Mouse (Mus musculus) kidney, embryonic 15.5 days (tissue): ENCODE results near the gene Ildr1. TPM values are rescaled to one million over a fixed set of nuclear protein-coding genes. Genes with fewer than 3 reads are reported as not detected.

Experiments used
- ATAC-seq: fragments of 200-750 bp; cut with Nextera tagmentation; replicated peaks from 2 replicates; pipeline ENCODE4 v1.8.0; 2017; ENCODE audit warnings: moderate TSS enrichment; ENCODE audit not compliant: low FRiP score
- H3K27ac ChIP-seq: fragments of 300-500 bp; sonication (generic); 2 replicates; pipeline ENCODE4 v1.5.1; 2015; ENCODE audit warnings: mild to moderate bottlenecking, inconsistent platforms
- H3K27me3 ChIP-seq: fragments of 300-500 bp; sonication (generic); 2 replicates; pipeline ENCODE4 v1.6.1; 2015; ENCODE audit warnings: inconsistent platforms
- H3K36me3 ChIP-seq: fragments of 300-500 bp; sonication (generic); 2 replicates; pipeline ENCODE4 v1.6.1; 2015; ENCODE audit warnings: inconsistent platforms
- H3K4me1 ChIP-seq: fragments of 300-500 bp; sonication (generic); 2 replicates; pipeline ENCODE4 v1.6.1; 2015; ENCODE audit warnings: inconsistent platforms
- H3K4me2 ChIP-seq: fragments of 300-500 bp; sonication (generic); 2 replicates; pipeline ENCODE4 v1.6.1; 2015; ENCODE audit warnings: moderate library complexity, mild to moderate bottlenecking, inconsistent platforms
- H3K4me3 ChIP-seq: fragments of 300-500 bp; sonication (generic); replicated peaks from 2 replicates; pipeline ENCODE4 v1.5.1; 2015; ENCODE audit warnings: mild to moderate bottlenecking, inconsistent platforms
- H3K9ac ChIP-seq: fragments of 300-500 bp; sonication (generic); 2 replicates; pipeline ENCODE4 v1.6.1; 2015; ENCODE audit warnings: mild to moderate bottlenecking, inconsistent platforms
- H3K9me3 ChIP-seq: fragments of 300-500 bp; sonication (generic); replicated peaks from 2 replicates; pipeline ENCODE4 v1.6.1; 2016; ENCODE audit warnings: inconsistent platforms
- WGBS: fragments of 180-500 bp; shearing (Covaris S2); methylation state at CpG from one replicate; pipeline ENCODE4 v1.1.7; 2015; ENCODE audit warnings: mixed read lengths; 5-methylcytosine and 5-hydroxymethylcytosine counted together
- polyA plus RNA-seq: library from polyadenylated mRNA; unstranded; fragments of >200 nt; fragmentation: Nextera tagmentation; extraction: Ambion mirVana; gene quantifications from 2 replicates; pipeline ENCODE4 v1.2.1, GENCODE M21; 2015

Gene Ildr1
- polyA plus RNA-seq, 1 experiment from 2014 or later: 4.8 TPM

DNA sequence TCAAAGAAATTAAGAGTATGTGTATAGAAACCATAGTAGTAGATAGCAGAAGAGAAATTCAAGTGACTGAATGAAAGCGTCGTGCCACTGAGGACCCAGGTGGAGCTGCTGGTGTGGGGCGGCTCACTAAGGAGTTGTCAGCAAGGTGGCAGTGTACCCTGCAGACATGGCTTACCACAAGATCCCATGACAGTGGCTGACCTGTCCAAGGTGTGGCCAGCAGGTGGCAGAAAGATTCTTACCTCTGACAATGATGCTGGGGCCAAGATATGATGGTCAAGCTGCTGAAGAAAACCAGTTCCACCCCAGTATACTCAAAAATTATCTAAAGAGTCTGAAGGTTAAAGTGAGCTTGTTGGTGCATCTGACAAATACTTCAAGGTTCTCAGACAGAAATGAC is 41.6 kb downstream of the Ildr1 start:
- H3K27me3 ChIP-seq: no peaks in the 10 kb centered on the region
- no peak overlapping the region for H3K9ac ChIP-seq
- no peaks in the 10 kb centered on the region for H3K9me3 ChIP-seq
- no peaks in the 10 kb centered on the region for H3K4me1 ChIP-seq
- H3K4me2 ChIP-seq: no peak overlapping the region
- H3K4me3 ChIP-seq: no peak overlapping the region
- H3K36me3 ChIP-seq: no peaks in the 10 kb centered on the region
- no peak overlapping the region for H3K27ac ChIP-seq
- WGBS: 91% methylated on average over 3 of the region's 3 CpGs
- ATAC-seq: no peak

DNA sequence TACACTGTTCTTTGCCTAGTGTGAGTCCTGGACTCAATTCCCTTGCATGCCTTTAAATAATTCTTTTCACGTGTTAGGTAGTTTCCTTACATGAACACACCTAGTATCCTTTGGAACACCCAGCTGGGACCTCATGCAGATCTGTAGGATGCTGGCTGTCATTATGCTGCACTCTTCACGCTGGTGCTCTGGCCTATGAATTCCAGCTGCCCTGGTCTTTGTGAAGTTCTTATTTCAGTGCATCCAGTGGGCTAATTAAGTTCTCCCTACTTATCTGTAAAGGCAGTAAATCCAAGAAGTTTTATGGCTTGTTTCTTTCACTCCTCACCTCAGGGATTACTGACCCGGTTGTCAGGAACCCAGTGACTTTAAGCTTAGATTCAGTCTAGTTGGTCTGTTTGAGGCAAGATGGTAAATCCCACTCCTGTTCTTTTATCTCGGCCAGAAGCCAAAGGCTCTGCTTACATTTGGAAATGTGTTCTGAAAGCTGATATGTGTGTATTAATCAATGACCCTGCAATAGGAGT is 45.7 kb downstream of the Ildr1 start:
- H3K4me2 ChIP-seq: no peak overlapping the region
- H3K4me1 ChIP-seq: no peaks in the 10 kb centered on the region
- no peak overlapping the region for H3K9ac ChIP-seq
- H3K9me3 ChIP-seq: no peaks in the 10 kb centered on the region
- H3K27me3 ChIP-seq: no peaks in the 10 kb centered on the region
- no peak overlapping the region for H3K4me3 ChIP-seq
- ATAC-seq: peak; percentile 89
- H3K36me3 ChIP-seq: no peaks in the 10 kb centered on the region
- H3K27ac ChIP-seq: 0 out of 2 replicates have a peak overlapping the region, but pooled peaks have one; percentile 25
- WGBS: 15% methylated on average over 4 of the region's 4 CpGs

DNA sequence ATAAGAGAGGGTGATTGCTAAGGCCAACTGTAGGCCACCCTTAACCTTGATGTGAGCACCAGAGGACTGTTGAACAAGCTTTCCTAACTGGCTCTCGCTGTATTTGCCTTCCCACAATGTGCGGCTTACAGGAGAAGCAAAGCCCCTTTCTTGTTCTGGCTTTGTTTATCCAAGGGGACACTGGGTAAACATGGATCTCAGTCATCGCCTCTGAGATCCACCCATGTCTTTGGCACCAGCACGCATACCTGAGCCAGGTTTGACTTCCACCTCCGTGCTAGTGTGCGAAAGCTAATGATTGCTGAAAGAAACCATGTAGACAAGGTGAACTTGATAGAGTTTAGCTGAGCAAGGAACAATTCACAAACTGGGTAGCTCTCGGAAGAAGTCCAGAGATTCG is 49.8 kb downstream of the Ildr1 start:
- Histone ChIP-seq H3K4me3 (no peak overlapping the region), H3K4me2 (no peak overlapping the region), H3K36me3 (no peaks in the 10 kb centered on the region), H3K27ac (no peak overlapping the region), H3K9me3 (no peaks in the 10 kb centered on the region), H3K9ac (no peak overlapping the region), H3K27me3 (no peaks in the 10 kb centered on the region), H3K4me1 (no peaks in the 10 kb centered on the region)
- no peak for ATAC-seq
- WGBS: 88% methylated on average over 8 of the region's 8 CpGs

DNA sequence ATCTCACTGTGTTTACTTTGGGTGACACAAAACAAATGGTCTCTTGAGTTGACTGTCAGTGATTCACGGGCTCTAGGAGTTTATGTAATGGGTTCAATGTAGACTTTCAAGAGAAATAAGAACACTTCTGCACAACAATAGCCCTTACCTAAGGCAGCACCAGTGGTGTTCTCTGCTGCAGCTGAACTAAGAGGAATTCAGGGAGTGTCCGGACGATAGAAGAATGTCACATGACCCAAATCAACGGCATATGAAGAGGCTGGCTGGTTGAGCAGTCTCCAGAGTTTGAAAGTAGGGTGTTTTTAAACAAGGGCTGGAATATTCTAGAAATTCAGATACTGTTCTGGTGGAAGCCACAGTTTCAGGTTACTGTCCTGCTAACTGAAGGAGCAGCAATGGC is 53.3 kb downstream of the Ildr1 start:
- WGBS: 74% methylated on average over 4 of the region's 4 CpGs
- Histone ChIP-seq H3K9ac (no peak overlapping the region), H3K4me1 (no peaks in the 10 kb centered on the region), H3K27me3 (no peaks in the 10 kb centered on the region), H3K36me3 (no peaks in the 10 kb centered on the region), H3K4me3 (no peak overlapping the region), H3K4me2 (no peak overlapping the region), H3K9me3 (no peaks in the 10 kb centered on the region), H3K27ac (no peak overlapping the region)
- ATAC-seq: no peak

DNA sequence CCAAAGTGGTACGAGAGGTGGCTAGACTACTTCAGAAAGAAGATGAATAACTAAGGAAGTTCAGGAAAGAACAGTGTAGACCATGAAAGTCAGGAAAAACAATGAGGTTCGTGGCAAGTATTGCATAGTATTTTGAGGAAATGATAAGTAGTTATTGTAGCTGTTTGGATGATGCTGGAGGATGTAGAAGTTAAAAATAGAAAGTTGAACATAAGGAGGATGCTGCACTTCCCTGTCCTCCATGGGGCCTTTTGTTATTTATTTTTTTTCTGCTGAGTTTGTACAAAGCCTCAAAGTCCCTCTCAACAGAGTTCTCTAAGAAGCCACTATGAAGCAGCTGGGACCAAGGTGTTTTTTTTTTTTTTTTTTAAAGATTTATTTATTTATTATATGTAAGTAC is 54.0 kb downstream of the Ildr1 start:
- no peak for ATAC-seq
- 47% methylated on average over 2 of the region's 2 CpGs for WGBS

DNA sequence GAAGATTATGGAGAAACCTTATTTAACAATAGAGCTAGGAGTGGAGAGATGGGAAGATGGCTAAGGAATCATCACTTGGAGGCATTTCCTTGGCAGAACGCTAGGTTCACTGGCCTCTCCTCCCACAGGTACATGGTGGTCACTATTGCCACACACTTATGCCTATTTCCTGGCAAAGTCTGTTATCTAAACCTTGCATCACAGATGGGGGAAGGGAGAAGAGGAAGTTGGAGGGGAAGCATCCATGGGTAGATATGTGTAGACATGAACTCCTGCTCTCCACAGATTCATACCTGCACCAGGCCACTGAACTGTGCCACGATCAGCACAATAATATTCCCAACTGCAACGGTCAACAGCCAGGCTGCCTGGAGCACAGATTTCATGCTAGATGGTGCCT is 58.2 kb downstream of the Ildr1 start:
- 88% methylated on average over 3 of the region's 3 CpGs for WGBS
- no peaks in the 10 kb centered on the region for H3K4me1 ChIP-seq

More for the DNA sequence above, 54.0 kb downstream of the Ildr1 start:
- Histone ChIP-seq H3K9me3 (no peaks in the 10 kb centered on the region), H3K4me2 (no peak overlapping the region), H3K4me3 (no peak overlapping the region), H3K27ac (no peak overlapping the region), H3K27me3 (no peaks in the 10 kb centered on the region), H3K4me1 (no peaks in the 10 kb centered on the region), H3K9ac (no peak overlapping the region), H3K36me3 (no peaks in the 10 kb centered on the region)

DNA sequence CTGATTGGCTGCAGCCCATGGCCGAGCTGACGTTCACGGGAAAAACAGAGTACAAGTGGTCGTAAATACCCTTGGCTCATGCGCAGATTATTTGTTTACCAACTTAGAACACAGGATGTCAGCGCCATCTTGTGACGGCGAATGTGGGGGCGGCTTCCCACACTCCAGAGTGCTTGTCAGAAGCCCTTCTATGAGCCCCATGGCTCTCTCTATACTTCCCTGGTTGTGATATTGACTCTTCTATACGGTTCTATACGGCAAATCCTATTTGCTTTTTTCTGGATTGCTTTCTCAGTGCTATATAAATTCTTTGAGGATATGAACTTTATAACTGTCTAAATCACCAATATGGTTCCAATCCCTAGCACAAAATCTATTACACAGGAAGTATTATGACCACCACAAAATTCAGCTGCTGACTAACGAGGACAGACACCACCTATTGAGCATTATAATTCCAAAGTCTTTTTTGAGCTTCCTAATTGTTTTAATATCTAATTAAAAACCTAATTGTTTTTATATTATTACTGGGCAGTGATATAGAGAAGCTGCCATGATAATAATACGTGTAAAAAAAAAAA is 76.5 kb downstream of the Ildr1 start:
- Histone ChIP-seq H3K4me2 (no peak overlapping the region), H3K9me3 (no peaks in the 10 kb centered on the region), H3K9ac (no peak overlapping the region), H3K4me3 (no peak overlapping the region), H3K27ac (no peak overlapping the region), H3K36me3 (no peaks in the 10 kb centered on the region), H3K4me1 (no peaks in the 10 kb centered on the region), H3K27me3 (no peaks in the 10 kb centered on the region)
- ATAC-seq: no peak
- WGBS: 74% methylated on average over 9 of the region's 13 CpGs

More for the DNA sequence above, 58.2 kb downstream of the Ildr1 start:
- no peak for ATAC-seq
- Histone ChIP-seq H3K9ac (no peak overlapping the region), H3K27me3 (no peaks in the 10 kb centered on the region), H3K36me3 (no peaks in the 10 kb centered on the region), H3K9me3 (no peaks in the 10 kb centered on the region), H3K4me3 (no peak overlapping the region), H3K4me2 (no peak overlapping the region), H3K27ac (no peak overlapping the region)

DNA sequence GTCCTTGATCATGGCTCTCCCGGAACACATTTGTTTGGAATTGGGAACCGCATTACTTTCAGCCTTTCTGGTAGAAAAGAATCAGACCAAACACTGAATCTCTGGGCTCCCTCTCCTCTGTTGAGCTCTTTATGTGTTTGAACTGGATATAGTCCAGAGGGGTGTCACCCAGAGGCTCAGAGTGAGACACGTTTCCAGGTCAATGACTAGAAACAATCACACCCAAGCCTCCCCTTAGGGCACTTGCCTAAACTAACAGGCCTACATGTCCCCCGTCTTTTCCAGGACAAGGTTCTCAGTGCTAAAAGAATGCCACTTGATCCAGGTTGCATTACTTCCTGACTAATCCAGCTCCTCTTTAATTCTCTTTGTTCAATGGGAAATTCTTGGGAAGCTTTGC is 77.1 kb downstream of the Ildr1 start:
- H3K4me3 ChIP-seq: no peak overlapping the region
- H3K9me3 ChIP-seq: no peaks in the 10 kb centered on the region
- H3K27ac ChIP-seq: no peak overlapping the region
- H3K36me3 ChIP-seq: no peaks in the 10 kb centered on the region
- 56% methylated on average over 4 of the region's 4 CpGs for WGBS
- H3K4me2 ChIP-seq: no peak overlapping the region
- no peaks in the 10 kb centered on the region for H3K27me3 ChIP-seq
- ATAC-seq: no peak
- no peak overlapping the region for H3K9ac ChIP-seq
- no peaks in the 10 kb centered on the region for H3K4me1 ChIP-seq

DNA sequence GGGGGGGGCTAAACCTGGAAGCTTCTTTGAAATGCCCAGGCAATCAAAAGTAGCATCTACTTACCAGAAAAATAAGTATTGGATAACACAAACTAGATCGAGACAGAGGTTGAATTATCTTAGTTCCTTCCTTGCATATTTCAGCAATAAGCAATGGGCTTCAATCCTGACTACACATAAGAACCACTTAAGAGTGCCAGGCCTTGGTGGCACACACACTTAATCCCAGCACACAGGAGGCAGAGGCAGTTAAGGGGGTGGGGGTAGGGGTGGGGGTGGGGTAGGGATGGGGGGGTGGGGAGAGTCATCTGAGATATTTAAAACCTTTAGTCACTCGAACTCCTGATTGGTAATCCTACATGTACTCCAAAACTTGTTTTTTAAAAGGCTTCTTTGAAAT is 77.5 kb downstream of the Ildr1 start:
- H3K4me1 ChIP-seq: no peaks in the 10 kb centered on the region
- no peaks in the 10 kb centered on the region for H3K27me3 ChIP-seq
- no peak overlapping the region for H3K4me3 ChIP-seq
- no peaks in the 10 kb centered on the region for H3K9me3 ChIP-seq
- H3K4me2 ChIP-seq: no peak overlapping the region
- H3K36me3 ChIP-seq: no peaks in the 10 kb centered on the region
- H3K27ac ChIP-seq: no peak overlapping the region
- no peak for ATAC-seq
- no peak overlapping the region for H3K9ac ChIP-seq
- WGBS: 79% methylated on average over 2 of the region's 2 CpGs

DNA sequence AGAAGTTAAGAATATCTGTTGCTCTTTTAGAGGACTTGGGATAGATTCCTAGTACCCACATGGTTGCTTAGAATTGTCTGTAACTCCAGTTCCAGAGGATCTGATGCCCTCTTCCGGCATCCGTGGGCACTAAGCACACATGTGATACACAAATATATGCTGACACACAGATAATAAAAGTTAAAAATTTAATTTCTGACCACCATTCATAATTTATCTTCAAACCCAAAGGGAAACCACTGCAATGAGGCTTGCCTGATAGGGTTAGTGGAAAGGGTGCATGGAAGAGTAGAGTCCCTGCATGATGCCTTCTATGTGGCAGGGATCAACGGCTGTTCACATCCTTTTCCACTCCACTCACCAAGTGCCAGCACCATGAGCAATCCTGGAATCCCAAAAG is 77.9 kb downstream of the Ildr1 start:
- 93% methylated on average over 3 of the region's 3 CpGs for WGBS
- Histone ChIP-seq H3K4me1 (no peaks in the 10 kb centered on the region), H3K4me3 (no peak overlapping the region), H3K36me3 (no peaks in the 10 kb centered on the region), H3K9me3 (no peaks in the 10 kb centered on the region), H3K27me3 (no peaks in the 10 kb centered on the region), H3K4me2 (no peak overlapping the region), H3K27ac (no peak overlapping the region), H3K9ac (no peak overlapping the region)
- ATAC-seq: no peak

DNA sequence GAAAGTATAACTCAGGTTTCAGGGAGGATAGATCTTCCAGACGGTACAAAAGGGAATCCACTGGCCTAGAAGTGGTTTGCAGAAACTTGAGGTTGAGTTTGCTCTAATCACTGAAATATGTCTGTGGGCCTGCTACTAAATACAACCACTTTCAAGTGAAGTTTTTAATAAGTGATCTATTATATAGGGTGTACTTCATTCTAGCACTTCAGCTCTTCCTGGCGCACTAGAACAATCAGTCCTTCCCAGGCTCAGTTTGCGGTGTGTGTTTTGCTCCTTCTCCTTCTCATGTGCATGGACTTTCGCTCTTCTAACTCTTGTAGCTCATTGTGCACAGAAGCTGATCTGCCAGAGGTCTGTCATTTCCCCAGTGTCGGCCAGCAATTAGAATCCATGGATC is 79.2 kb downstream of the Ildr1 start:
- Histone ChIP-seq H3K9ac (no peak overlapping the region), H3K27me3 (no peaks in the 10 kb centered on the region), H3K4me3 (no peak overlapping the region), H3K27ac (no peak overlapping the region), H3K9me3 (no peaks in the 10 kb centered on the region), H3K4me2 (no peak overlapping the region), H3K4me1 (no peaks in the 10 kb centered on the region), H3K36me3 (no peaks in the 10 kb centered on the region)
- ATAC-seq: no peak
- 82% methylated on average over 5 of the region's 5 CpGs for WGBS

DNA sequence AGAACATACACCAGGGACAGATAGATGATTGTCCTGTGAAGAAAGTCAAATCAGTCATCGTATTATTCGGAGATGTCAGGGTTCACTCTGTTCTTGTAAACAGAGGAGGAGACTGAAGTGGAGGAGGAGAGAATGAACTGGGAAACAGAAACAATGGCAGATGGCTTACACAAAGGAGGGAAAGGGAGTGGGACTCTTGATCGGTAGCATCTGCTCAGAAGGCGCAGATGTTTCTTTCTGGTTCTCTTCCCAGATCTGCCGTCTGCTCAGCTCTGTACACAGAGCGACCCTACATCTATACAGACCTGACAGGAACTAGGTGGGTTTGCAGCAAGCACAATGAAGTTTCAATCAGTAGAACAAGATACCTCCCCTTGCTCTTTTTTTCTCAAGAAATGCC is 81.9 kb downstream of the Ildr1 start:
- H3K36me3 ChIP-seq: no peaks in the 10 kb centered on the region
- no peak overlapping the region for H3K4me2 ChIP-seq
- no peaks in the 10 kb centered on the region for H3K27me3 ChIP-seq
- 79% methylated on average over 6 of the region's 6 CpGs for WGBS
- no peaks in the 10 kb centered on the region for H3K4me1 ChIP-seq
- H3K9me3 ChIP-seq: no peaks in the 10 kb centered on the region
- no peak for ATAC-seq
- no peak overlapping the region for H3K9ac ChIP-seq
- H3K4me3 ChIP-seq: no peak overlapping the region
- no peak overlapping the region for H3K27ac ChIP-seq
